Mouse (Mus musculus): ENCODE results near the gene Tjp3. TPM values are rescaled to one million over a fixed set of nuclear protein-coding genes. Genes with fewer than 3 reads are reported as not detected.

The Tjp3 gene
- total RNA-seq, 1 experiment = 5.2 TPM

DNA sequence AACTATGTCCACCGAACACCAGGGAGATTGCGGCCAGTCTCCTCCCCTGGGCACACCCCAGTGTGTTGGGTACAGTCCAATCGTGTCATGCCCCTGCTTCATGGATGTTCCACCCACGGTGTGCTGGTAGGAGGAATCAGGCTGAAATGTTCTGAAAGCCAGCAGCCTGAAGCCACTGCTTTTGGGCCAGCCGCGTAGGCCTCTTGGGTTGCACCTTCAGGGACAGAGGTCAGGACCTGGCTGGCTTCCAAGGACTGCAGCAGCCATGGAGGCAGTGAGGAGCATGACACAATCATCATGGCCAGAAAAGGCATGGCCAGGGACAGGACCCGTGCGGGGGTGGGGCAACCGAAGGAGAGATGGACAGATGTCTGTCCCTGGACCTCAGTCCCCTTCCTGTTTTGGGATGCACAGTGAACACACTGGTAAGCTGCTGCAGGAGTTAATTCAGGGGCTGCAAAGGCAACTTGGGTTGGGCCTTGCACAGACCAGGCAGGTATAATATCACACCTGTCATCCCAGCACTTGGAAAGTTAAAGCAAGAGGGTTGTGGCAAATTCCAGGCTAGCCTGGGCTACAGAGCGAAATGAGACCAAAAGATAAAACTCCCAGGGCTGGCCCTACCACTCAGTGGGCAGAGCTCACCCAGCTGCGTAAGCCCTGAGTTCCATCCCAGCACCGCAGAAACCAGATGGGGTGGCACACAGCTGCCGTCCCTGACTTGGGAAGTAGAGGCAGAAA, 27.4 kb upstream of the Tjp3 start:
- no peak for DNase-seq (ENCODE audit: low read depth, low spot score)
- TF ChIP-seq MAFK (IDR thresholded peaks at IDR 0.05; ENCODE audit: insufficient read depth, low read depth, low read length) = no peak
- TF ChIP-seq ZNF384 (IDR thresholded peaks at IDR 0.05; ENCODE audit: low read depth, low read length) = no peak
- no peak for TF ChIP-seq CHD2 (IDR thresholded peaks at IDR 0.05; ENCODE audit: low read depth, low read length)
- TF ChIP-seq ZC3H11A (IDR thresholded peaks at IDR 0.05; ENCODE audit: borderline replicate concordance, low read depth, low read length) = no peak
- no peak for TF ChIP-seq HCFC1 (IDR thresholded peaks at IDR 0.05; ENCODE audit: borderline replicate concordance, insufficient read depth, low read length)
- Histone ChIP-seq H3K4me1 (ENCODE audit: control insufficient read depth in 2 of 2, insufficient read depth in 2 of 2, low read length in 2 of 2, poor library complexity in 1 of 2) (peaks cover 0 to 22% of the 10 kb centered on the region in 2 experiments; a peak in 2 of 4 replicates), H3K9ac (ENCODE audit: insufficient read depth, low read depth, low read length, poor library complexity, severe bottlenecking) (peak overlapping the region; percentile 83; the same call in 1 of the 2 replicates), H3K9me3 (ENCODE audit: control insufficient read depth, insufficient read depth, low read depth, low read length) (no peaks in the 10 kb centered on the region), H3K4me3 (ENCODE audit: insufficient read depth in 1 of 2, low read depth in 1 of 2, low read length in 2 of 2, poor library complexity in 1 of 2, severe bottlenecking in 1 of 2) (no peak overlapping the region), H3K36me3 (ENCODE audit: control insufficient read depth, insufficient read depth, low read length, poor library complexity, severe bottlenecking) (peaks cover 41% of the 10 kb centered on the region), H3K27ac (ENCODE audit: insufficient read depth, low read depth, low read length, poor library complexity, severe bottlenecking) (no peak overlapping the region)
- in situ Hi-C loops (cut with MboI; ENCODE audit: low sequenced_read_pairs in 2 of 2, unreplicated experiment in 2 of 2) = no loop called here

DNA sequence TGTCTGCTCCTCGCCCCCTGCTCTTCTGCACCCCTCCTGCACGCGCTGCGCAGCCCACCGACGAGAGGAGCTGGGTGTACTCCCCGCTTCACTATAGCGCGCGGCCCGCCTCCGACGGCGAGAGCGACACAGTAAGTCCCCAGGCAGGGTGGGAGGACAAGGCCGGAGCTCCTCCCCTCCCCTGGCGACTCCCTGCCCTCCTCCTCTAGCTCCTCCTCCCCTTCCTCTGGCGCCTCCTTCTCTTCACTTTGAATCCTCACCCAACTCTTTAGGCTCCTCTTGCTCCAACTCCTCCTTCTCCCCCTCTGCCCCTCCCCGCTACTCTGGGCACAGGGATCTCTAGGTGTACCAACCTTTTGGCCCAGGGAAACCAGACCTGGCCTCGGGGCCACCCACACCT, 25.9 kb upstream of the Tjp3 start:
- Histone ChIP-seq H3K36me3 (ENCODE audit: control insufficient read depth, insufficient read depth, low read length, poor library complexity, severe bottlenecking) (peaks cover 36% of the 10 kb centered on the region), H3K9ac (ENCODE audit: insufficient read depth, low read depth, low read length, poor library complexity, severe bottlenecking) (peak overlapping the region; percentile 42; the same call in 1 of the 2 replicates), H3K4me3 (ENCODE audit: insufficient read depth in 1 of 2, low read depth in 1 of 2, low read length in 2 of 2, poor library complexity in 1 of 2, severe bottlenecking in 1 of 2) (peak overlapping the region; percentile 35 to 60), H3K4me1 (ENCODE audit: control insufficient read depth in 2 of 2, insufficient read depth in 2 of 2, low read length in 2 of 2, poor library complexity in 1 of 2) (peaks cover 0 to 15% of the 10 kb centered on the region in 2 experiments; a peak in 2 of 4 replicates), H3K27ac (ENCODE audit: insufficient read depth, low read depth, low read length, poor library complexity, severe bottlenecking) (no peak overlapping the region), H3K9me3 (ENCODE audit: control insufficient read depth, insufficient read depth, low read depth, low read length) (no peaks in the 10 kb centered on the region)
- DNase-seq (ENCODE audit: low read depth, low spot score) = peak; percentile 83
- TF ChIP-seq HCFC1 (IDR thresholded peaks at IDR 0.05; ENCODE audit: borderline replicate concordance, insufficient read depth, low read length) (no peak), ZC3H11A (IDR thresholded peaks at IDR 0.05; ENCODE audit: borderline replicate concordance, low read depth, low read length) (no peak), CHD2 (IDR thresholded peaks at IDR 0.05; ENCODE audit: low read depth, low read length) (no peak)
- in situ Hi-C loops (cut with MboI; ENCODE audit: low sequenced_read_pairs in 2 of 2, unreplicated experiment in 2 of 2) = no loop called here

DNA sequence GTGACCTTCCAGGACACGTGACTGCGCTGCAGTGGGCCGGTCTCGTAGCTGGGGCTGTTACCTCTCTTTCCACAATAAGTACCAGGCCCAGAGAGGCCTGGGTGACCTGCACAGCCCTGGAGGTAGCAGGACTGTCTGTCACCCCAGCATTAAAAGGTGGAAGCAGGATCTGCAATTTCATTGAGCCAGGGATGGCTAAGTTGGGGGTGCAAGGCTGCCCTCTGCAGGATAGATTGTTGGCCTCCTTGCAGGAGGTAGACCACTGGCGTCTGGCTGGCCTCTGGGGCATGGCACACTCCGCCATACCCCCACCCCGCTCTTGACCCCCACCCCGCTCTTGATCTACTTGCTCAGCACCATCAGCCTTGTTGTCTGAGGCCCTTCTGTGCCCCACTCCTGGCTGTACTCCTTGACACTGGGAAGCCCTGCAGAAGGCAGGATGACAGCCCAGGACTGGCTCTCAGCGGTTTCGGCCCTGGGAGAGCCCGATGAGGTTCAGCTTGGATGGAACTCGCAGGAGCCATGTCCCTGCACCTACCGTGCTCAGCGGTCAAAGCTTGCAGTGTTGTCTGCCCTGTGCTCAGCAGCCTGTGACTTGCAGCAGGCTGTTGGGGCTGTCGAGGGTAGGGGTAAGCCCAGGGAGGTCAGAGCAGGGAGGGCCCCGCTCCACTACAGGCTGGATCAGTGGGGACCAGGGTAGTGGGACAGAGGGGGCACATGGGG, 25.1 kb upstream of the Tjp3 start:
- no peaks in the 10 kb centered on the region for H3K9me3 ChIP-seq (ENCODE audit: control insufficient read depth, insufficient read depth, low read depth, low read length)
- H3K9ac ChIP-seq (ENCODE audit: insufficient read depth, low read depth, low read length, poor library complexity, severe bottlenecking) = peak overlapping the region; percentile 21
- DNase-seq (ENCODE audit: low read depth, low spot score) = no peak
- peaks cover 38% of the 10 kb centered on the region for H3K36me3 ChIP-seq (ENCODE audit: control insufficient read depth, insufficient read depth, low read length, poor library complexity, severe bottlenecking)
- H3K4me1 ChIP-seq (ENCODE audit: control insufficient read depth in 2 of 2, insufficient read depth in 2 of 2, low read length in 2 of 2, poor library complexity in 1 of 2) = peaks cover 0 to 15% of the 10 kb centered on the region in 2 experiments; a peak in 2 of 4 replicates
- in situ Hi-C loops (cut with MboI; ENCODE audit: low sequenced_read_pairs in 2 of 2, unreplicated experiment in 2 of 2) = no loop called here
- no peak for TF ChIP-seq ZC3H11A (IDR thresholded peaks at IDR 0.05; ENCODE audit: borderline replicate concordance, low read depth, low read length)
- no peak for TF ChIP-seq CHD2 (IDR thresholded peaks at IDR 0.05; ENCODE audit: low read depth, low read length)
- TF ChIP-seq MAFK (IDR thresholded peaks at IDR 0.05; ENCODE audit: insufficient read depth, low read depth, low read length) = no peak
- TF ChIP-seq ZNF384 (IDR thresholded peaks at IDR 0.05; ENCODE audit: low read depth, low read length) = no peak
- TF ChIP-seq HCFC1 (IDR thresholded peaks at IDR 0.05; ENCODE audit: borderline replicate concordance, insufficient read depth, low read length) = no peak
- peak overlapping the region; percentile 35 to 60; a peak in 3 of 4 replicates for H3K4me3 ChIP-seq (ENCODE audit: insufficient read depth in 1 of 2, low read depth in 1 of 2, low read length in 2 of 2, poor library complexity in 1 of 2, severe bottlenecking in 1 of 2)
- H3K27ac ChIP-seq (ENCODE audit: insufficient read depth, low read depth, low read length, poor library complexity, severe bottlenecking) = peak overlapping the region; percentile 6; the same call in 1 of the 2 replicates

DNA sequence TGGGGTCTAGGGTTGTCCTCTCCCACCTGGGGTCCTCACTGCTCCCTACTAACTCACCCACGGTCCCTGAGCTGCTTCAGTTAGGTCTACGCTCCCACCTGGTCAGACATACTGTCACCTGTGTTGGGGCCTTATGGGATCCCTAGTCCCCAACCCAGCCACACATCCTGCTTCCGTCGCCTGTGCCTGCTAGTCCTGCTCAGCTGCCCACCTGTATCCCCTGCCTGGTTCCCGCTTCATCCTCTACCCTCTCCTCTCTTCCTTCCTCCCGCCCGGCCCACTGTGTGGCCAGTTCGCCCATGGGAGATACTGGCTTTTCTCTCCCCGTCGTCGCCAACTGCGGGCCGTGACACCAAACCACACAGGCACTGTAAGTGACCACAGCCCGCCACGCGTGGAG, 24.2 kb upstream of the Tjp3 start:
- DNase-seq (ENCODE audit: low read depth, low spot score) = no peak
- no peak overlapping the region for H3K4me3 ChIP-seq (ENCODE audit: insufficient read depth in 1 of 2, low read depth in 1 of 2, low read length in 2 of 2, poor library complexity in 1 of 2, severe bottlenecking in 1 of 2)
- no peak overlapping the region for H3K27ac ChIP-seq (ENCODE audit: insufficient read depth, low read depth, low read length, poor library complexity, severe bottlenecking)
- peaks cover 0 to 15% of the 10 kb centered on the region in 2 experiments; a peak in 2 of 4 replicates for H3K4me1 ChIP-seq (ENCODE audit: control insufficient read depth in 2 of 2, insufficient read depth in 2 of 2, low read length in 2 of 2, poor library complexity in 1 of 2)
- no peaks in the 10 kb centered on the region for H3K9me3 ChIP-seq (ENCODE audit: control insufficient read depth, insufficient read depth, low read depth, low read length)
- TF ChIP-seq CHD2 (IDR thresholded peaks at IDR 0.05; ENCODE audit: low read depth, low read length) (no peak), MAFK (IDR thresholded peaks at IDR 0.05; ENCODE audit: insufficient read depth, low read depth, low read length) (no peak), ZNF384 (IDR thresholded peaks at IDR 0.05; ENCODE audit: low read depth, low read length) (no peak), HCFC1 (IDR thresholded peaks at IDR 0.05; ENCODE audit: borderline replicate concordance, insufficient read depth, low read length) (no peak), ZC3H11A (IDR thresholded peaks at IDR 0.05; ENCODE audit: borderline replicate concordance, low read depth, low read length) (no peak)
- in situ Hi-C loops (cut with MboI; ENCODE audit: low sequenced_read_pairs in 2 of 2, unreplicated experiment in 2 of 2) = no loop called here
- no peak overlapping the region for H3K9ac ChIP-seq (ENCODE audit: insufficient read depth, low read depth, low read length, poor library complexity, severe bottlenecking)
- peaks cover 42% of the 10 kb centered on the region for H3K36me3 ChIP-seq (ENCODE audit: control insufficient read depth, insufficient read depth, low read length, poor library complexity, severe bottlenecking)
